Mouse (Mus musculus) cortical plate, adult 2 months (tissue): ENCODE results near the gene Exoc3l.
A peak's percentile ranks its signal among the peaks of the same experiment; 100 is the strongest.

Source experiments
- CTCF ChIP-seq: fragments of 200-500 bp; IDR thresholded peaks from 2 replicates; pipeline ENCODE4 v1.5.1; 2011; ENCODE audit warnings: mild to moderate bottlenecking, control low read depth, low read length; ENCODE audit not compliant: insufficient read depth; ENCODE audit errors: extremely low read depth
- POLR2A ChIP-seq: fragments of 200-500 bp; IDR thresholded peaks from 2 replicates; pipeline ENCODE4 v1.6.1; 2011; ENCODE audit warnings: mild to moderate bottlenecking, low read length, control low read depth; ENCODE audit not compliant: insufficient read depth; ENCODE audit errors: extremely low read depth

GRCm38 (mm10) chr8:105289805-105290460, 6.0 kb downstream of the Exoc3l start, which contains the start of gene 4931428F04Rik:
- TF ChIP-seq CTCF (peak; percentile 42; the same call in 1 of the 2 replicates), POLR2A (no peak)
